Mouse (Mus musculus) midbrain, embryonic 15.5 days (tissue): ENCODE data around the gene Doc2b. TPM values are rescaled to one million over a fixed set of nuclear protein-coding genes. Genes with fewer than 3 reads are reported as not detected.
A peak's percentile ranks its signal among the peaks of the same experiment; 100 is the strongest.

ENCODE experiments used
- ATAC-seq: fragments of 200-750 bp; cut with Nextera tagmentation; replicated peaks from 2 replicates; pipeline ENCODE4 v1.8.0; 2017; ENCODE audit warnings: moderate TSS enrichment
- H3K27ac ChIP-seq: fragments of 300-500 bp; sonication (generic); 2 replicates; pipeline ENCODE4 v1.5.1; 2015; ENCODE audit warnings: mild to moderate bottlenecking, inconsistent platforms
- H3K27me3 ChIP-seq: fragments of 300-500 bp; sonication (generic); replicated peaks from 2 replicates; pipeline ENCODE4 v1.6.1; 2015; ENCODE audit warnings: inconsistent platforms
- H3K36me3 ChIP-seq: fragments of 300-500 bp; sonication (generic); replicated peaks from 2 replicates; pipeline ENCODE4 v1.6.1; 2015; ENCODE audit warnings: inconsistent platforms
- H3K4me1 ChIP-seq: fragments of 300-500 bp; sonication (generic); 2 replicates; pipeline ENCODE4 v1.6.1; 2015; ENCODE audit warnings: inconsistent platforms
- H3K4me2 ChIP-seq: fragments of 300-500 bp; sonication (generic); 2 replicates; pipeline ENCODE4 v1.6.1; 2015; ENCODE audit warnings: inconsistent platforms, mild to moderate bottlenecking, moderate library complexity
- H3K4me3 ChIP-seq: fragments of 300-500 bp; sonication (generic); 2 replicates; pipeline ENCODE4 v1.5.1; 2015; ENCODE audit warnings: mild to moderate bottlenecking, inconsistent platforms
- H3K9ac ChIP-seq: fragments of 300-500 bp; sonication (generic); 2 replicates; pipeline ENCODE4 v1.6.1; 2015; ENCODE audit warnings: mild to moderate bottlenecking, inconsistent platforms
- H3K9me3 ChIP-seq: fragments of 300-500 bp; sonication (generic); 2 replicates; pipeline ENCODE4 v1.6.1; 2016; ENCODE audit warnings: inconsistent platforms
- WGBS: fragments of 180-500 bp; shearing (Covaris S2); methylation state at CpG from one replicate; pipeline ENCODE4 v1.1.7; 2015; ENCODE audit warnings: mixed read lengths; 5-methylcytosine and 5-hydroxymethylcytosine counted together
- polyA plus RNA-seq: library from polyadenylated mRNA; unstranded; fragments of >200 nt; fragmentation: Nextera tagmentation; extraction: Ambion mirVana; gene quantifications from 2 replicates; pipeline ENCODE4 v1.2.1, GENCODE M21; 2015

The Doc2b gene
- polyA plus RNA-seq, 1 experiment from 2014 or later: 4.3 TPM

GRCm38 (mm10) chr11:75751082-75751481 is 44.8 kb downstream of the Doc2b start:
- no peak overlapping the region for H3K9ac ChIP-seq
- H3K4me3 ChIP-seq: no peak overlapping the region
- H3K27me3 ChIP-seq: no peaks in the 10 kb centered on the region
- H3K36me3 ChIP-seq: peaks cover 7% of the 10 kb centered on the region; the same call in 1 of the 2 replicates
- H3K27ac ChIP-seq: no peak overlapping the region
- WGBS: 77% methylated on average over 4 of the region's 4 CpGs
- ATAC-seq: no peak
- no peak overlapping the region for H3K4me2 ChIP-seq
- no peaks in the 10 kb centered on the region for H3K9me3 ChIP-seq
- peaks cover 49% of the 10 kb centered on the region for H3K4me1 ChIP-seq

GRCm38 (mm10) chr11:75750537-75750936 is 45.3 kb downstream of the Doc2b start:
- Histone ChIP-seq H3K4me1 (peaks cover 51% of the 10 kb centered on the region), H3K27ac (no peak overlapping the region), H3K9me3 (no peaks in the 10 kb centered on the region), H3K27me3 (no peaks in the 10 kb centered on the region), H3K4me3 (no peak overlapping the region), H3K36me3 (0 out of 2 replicates have a peak, but pooled peaks cover 3% of the 10 kb centered on the region), H3K4me2 (no peak overlapping the region), H3K9ac (no peak overlapping the region)
- 56% methylated on average over 1 of the region's 1 CpGs for WGBS
- no peak for ATAC-seq

GRCm38 (mm10) chr11:75744761-75745160 is 51.1 kb downstream of the Doc2b start:
- WGBS: 96% methylated on average over 3 of the region's 3 CpGs
- no peaks in the 10 kb centered on the region for H3K27me3 ChIP-seq
- H3K9ac ChIP-seq: no peak overlapping the region
- no peaks in the 10 kb centered on the region for H3K9me3 ChIP-seq
- 0 out of 2 replicates have a peak, but pooled peaks cover 3% of the 10 kb centered on the region for H3K36me3 ChIP-seq
- H3K4me3 ChIP-seq: no peak overlapping the region
- ATAC-seq: no peak
- no peak overlapping the region for H3K27ac ChIP-seq
- H3K4me2 ChIP-seq: no peak overlapping the region
- H3K4me1 ChIP-seq: peaks cover 48% of the 10 kb centered on the region

GRCm38 (mm10) chr11:75741615-75742014 is 54.2 kb downstream of the Doc2b start:
- Histone ChIP-seq H3K4me3 (no peak overlapping the region), H3K36me3 (no peaks in the 10 kb centered on the region), H3K27ac (no peak overlapping the region), H3K9me3 (no peaks in the 10 kb centered on the region), H3K4me2 (no peak overlapping the region), H3K4me1 (peaks cover 44% of the 10 kb centered on the region), H3K27me3 (no peaks in the 10 kb centered on the region), H3K9ac (no peak overlapping the region)
- ATAC-seq: no peak
- WGBS: 82% methylated on average over 3 of the region's 3 CpGs

GRCm38 (mm10) chr11:75740204-75740603 is 55.6 kb downstream of the Doc2b start:
- Histone ChIP-seq H3K27me3 (no peaks in the 10 kb centered on the region), H3K9ac (no peak overlapping the region), H3K36me3 (no peaks in the 10 kb centered on the region), H3K4me1 (peaks cover 48% of the 10 kb centered on the region), H3K4me2 (no peak overlapping the region), H3K4me3 (no peak overlapping the region), H3K27ac (no peak overlapping the region), H3K9me3 (no peaks in the 10 kb centered on the region)
- no peak for ATAC-seq
- WGBS: 71% methylated on average over 3 of the region's 3 CpGs

- Histone ChIP-seq H3K9ac (no peak overlapping the region), H3K27me3 (no peaks in the 10 kb centered on the region), H3K27ac (no peak overlapping the region), H3K9me3 (no peaks in the 10 kb centered on the region), H3K4me3 (no peak overlapping the region), H3K4me1 (peaks cover 55% of the 10 kb centered on the region), H3K4me2 (no peak overlapping the region), H3K36me3 (no peaks in the 10 kb centered on the region)
- 96% methylated on average over 7 of the region's 7 CpGs for WGBS
- ATAC-seq: no peak
These were observed 57.4 kb downstream of the Doc2b start for GRCm38 (mm10) chr11:75738477-75738821.

GRCm38 (mm10) chr11:75737806-75738476 is 57.9 kb downstream of the Doc2b start:
- Histone ChIP-seq H3K9me3 (no peaks in the 10 kb centered on the region), H3K9ac (no peak overlapping the region), H3K36me3 (no peaks in the 10 kb centered on the region), H3K4me2 (no peak overlapping the region), H3K4me3 (no peak overlapping the region), H3K4me1 (peaks cover 55% of the 10 kb centered on the region), H3K27me3 (no peaks in the 10 kb centered on the region), H3K27ac (no peak overlapping the region)
- no peak for ATAC-seq
- WGBS: 86% methylated on average over 2 of the region's 2 CpGs

GRCm38 (mm10) chr11:75736978-75737377 is 58.9 kb downstream of the Doc2b start:
- H3K9ac ChIP-seq: 0 out of 2 replicates have a peak overlapping the region, but pooled peaks have one; percentile 12
- H3K27me3 ChIP-seq: no peaks in the 10 kb centered on the region
- H3K4me1 ChIP-seq: peaks cover 59% of the 10 kb centered on the region
- H3K4me3 ChIP-seq: no peak overlapping the region
- WGBS: 59% methylated on average over 3 of the region's 3 CpGs
- H3K27ac ChIP-seq: no peak overlapping the region
- ATAC-seq: no peak
- no peaks in the 10 kb centered on the region for H3K36me3 ChIP-seq
- no peaks in the 10 kb centered on the region for H3K9me3 ChIP-seq
- peak overlapping the region; percentile 75 for H3K4me2 ChIP-seq

- Histone ChIP-seq H3K9ac (0 out of 2 replicates have a peak overlapping the region, but pooled peaks have one; percentile 17), H3K4me1 (peaks cover 55% of the 10 kb centered on the region), H3K4me3 (peak overlapping the region; percentile 95), H3K9me3 (no peaks in the 10 kb centered on the region), H3K36me3 (no peaks in the 10 kb centered on the region), H3K4me2 (peak overlapping the region; percentile 75), H3K27ac (no peak overlapping the region), H3K27me3 (no peaks in the 10 kb centered on the region)
- 75% methylated on average over 5 of the region's 5 CpGs for WGBS
- no peak for ATAC-seq
These were observed 60.2 kb downstream of the Doc2b start for GRCm38 (mm10) chr11:75735462-75736252.

GRCm38 (mm10) chr11:75733227-75733940 is 62.5 kb downstream of the Doc2b start:
- under 1% methylated on average over 46 of the region's 52 CpGs for WGBS
- no peaks in the 10 kb centered on the region for H3K27me3 ChIP-seq
- H3K4me2 ChIP-seq: peak overlapping the region; percentile 75
- H3K27ac ChIP-seq: peak overlapping the region; percentile 100
- H3K4me3 ChIP-seq: peak overlapping the region; percentile 95
- peaks cover 43% of the 10 kb centered on the region for H3K4me1 ChIP-seq
- ATAC-seq: peak; percentile 65
- no peaks in the 10 kb centered on the region for H3K36me3 ChIP-seq
- no peaks in the 10 kb centered on the region for H3K9me3 ChIP-seq
- H3K9ac ChIP-seq: peak overlapping the region; percentile 100

- Histone ChIP-seq H3K4me2 (peak within 1 kb of the TSS; percentile 75), H3K4me1 (peaks cover 40% of the 10 kb centered on the region), H3K9me3 (no peaks in the 10 kb centered on the region), H3K27ac (peak within 1 kb of the TSS; percentile 100), H3K36me3 (no peaks in the 10 kb centered on the region), H3K4me3 (peak within 1 kb of the TSS; percentile 95), H3K27me3 (no peaks in the 10 kb centered on the region; the same call in 1 of the 2 replicates), H3K9ac (peak within 1 kb of the TSS; percentile 100)
- peak; percentile 94 for ATAC-seq
- WGBS: under 1% methylated on average over 74 of the region's 76 CpGs
These were observed 63.2 kb downstream of the Doc2b start, which contains the start of gene Ywhae for GRCm38 (mm10) chr11:75732434-75733226. TSS of gene Ywhae (plus strand) at chr11:75732869.
